Mouse (Mus musculus) liver, embryonic 14.5 days (tissue): ENCODE measurements around the gene Dcxr.

Experiments
- CTCF ChIP-seq: IDR thresholded peaks from 2 replicates; pipeline ENCODE4 v1.5.1; 2016; ENCODE audit warnings: antibody characterized with exemption, low read depth, control low read depth
- EP300 ChIP-seq: IDR thresholded peaks from 2 replicates; pipeline ENCODE4 v1.6.1; 2016; ENCODE audit warnings: antibody characterized with exemption, low read depth

- no peak for TF ChIP-seq EP300
- TF ChIP-seq CTCF: no peak
Measured at GRCm38 (mm10) chr11:120733521-120733920, 6.4 kb upstream of the Dcxr start.
